Mouse (Mus musculus): ENCODE data around the gene Fgfr1op2.

GRCm38 (mm10) chr6:146538071-146538470 lies 38.9 kb upstream of the Fgfr1op2 start:
- TF ChIP-seq CTCF (IDR thresholded peaks at IDR 0.05) (no peak), EP300 (IDR thresholded peaks at IDR 0.05) (no peak)
